Mouse (Mus musculus) small intestine, adult 2 months (tissue): Measurements from ENCODE around the gene Hivep3.

Experiments used
- CTCF ChIP-seq: fragments of 200-500 bp; IDR thresholded peaks from 2 replicates; pipeline ENCODE4 v1.5.1; 2012; ENCODE audit warnings: low read depth, mild to moderate bottlenecking, control low read depth, inconsistent platforms, low read length, moderate library complexity, mixed read lengths; ENCODE audit not compliant: insufficient replicate concordance, insufficient read length; ENCODE audit errors: extremely low read depth
- POLR2A ChIP-seq: fragments of 200-500 bp; IDR thresholded peaks from 2 replicates; pipeline ENCODE4 v1.6.1; 2012; ENCODE audit warnings: low read depth, mild to moderate bottlenecking, control low read depth, inconsistent platforms, low read length, moderate library complexity

GRCm38 (mm10) chr4:119871861-119872582, 138.4 kb downstream of the Hivep3 start:
- TF ChIP-seq CTCF (no peak), POLR2A (no peak)
